Mouse (Mus musculus) heart, adult 2 months (tissue): ENCODE data around the gene Ankrd33b.

ENCODE experiments used
- CTCF ChIP-seq: fragments of 200-600 bp; IDR thresholded peaks from 2 replicates; pipeline ENCODE4 v1.8.1; 2022; ENCODE audit warnings: antibody characterized with exemption, mild to moderate bottlenecking, moderate library complexity
- EP300 ChIP-seq: fragments of 200-500 bp; IDR thresholded peaks from 2 replicates; pipeline ENCODE4 v1.6.1; 2011; ENCODE audit warnings: low read depth, low read length, control low read depth; ENCODE audit not compliant: insufficient read depth
- POLR2A ChIP-seq: fragments of 200-500 bp; IDR thresholded peaks from 2 replicates; pipeline ENCODE4 v1.6.1; 2011; ENCODE audit warnings: mild to moderate bottlenecking, low read depth, low read length, control low read depth; ENCODE audit not compliant: insufficient read depth

DNA sequence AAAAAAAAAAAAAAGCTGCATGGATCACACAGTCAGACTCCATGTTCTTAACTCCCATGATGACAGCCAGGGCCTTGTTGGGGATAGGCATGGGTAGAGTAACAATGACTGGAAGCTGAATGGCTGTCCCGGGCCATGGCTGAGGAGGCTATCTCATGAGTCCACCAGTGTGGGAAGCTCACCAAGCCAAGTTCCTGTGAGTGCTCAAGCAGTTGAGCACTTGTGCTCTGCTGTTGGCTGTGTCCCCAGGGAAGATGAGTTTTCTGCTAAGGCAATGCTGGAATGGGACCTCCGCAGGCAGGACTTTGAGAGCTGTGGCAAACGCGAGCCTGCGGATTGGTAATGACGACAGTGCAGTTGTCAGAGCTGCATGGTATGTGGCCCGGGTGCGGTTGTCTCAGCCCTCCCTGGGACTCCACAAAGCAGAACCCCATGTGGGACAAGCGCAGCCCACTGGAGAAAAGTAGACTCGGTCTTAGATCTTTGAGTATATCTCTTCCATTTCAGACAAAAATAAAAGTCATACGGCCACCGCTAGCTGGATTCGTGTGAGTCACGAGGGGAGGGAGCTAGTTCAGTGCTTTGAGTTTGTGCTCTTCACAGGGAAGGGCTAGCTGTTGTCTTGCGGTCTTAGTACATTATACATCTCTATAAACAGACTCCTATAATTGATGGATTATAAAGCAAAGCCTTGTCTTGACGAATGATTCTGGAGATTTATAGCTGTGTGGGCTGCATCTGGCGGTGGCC is 122.7 kb downstream of the Ankrd33b start:
- TF ChIP-seq POLR2A, result no peak
- TF ChIP-seq CTCF, result no peak
- no peak for TF ChIP-seq EP300
